Mouse (Mus musculus) macrophage (primary cell): ENCODE results near the gene Ambra1. TPM values are rescaled to one million over a fixed set of nuclear protein-coding genes. Genes with fewer than 3 reads are reported as not detected.

ENCODE experiments used
- H3K27ac ChIP-seq: fragments of 350-480 bp; formaldehyde crosslinking; 2 replicates; pipeline ENCODE4 v1.9.0; 2021
- H3K36me3 ChIP-seq: fragments of 350-480 bp; formaldehyde crosslinking; 2 replicates; pipeline ENCODE4 v1.9.0; 2021; ENCODE audit errors: inconsistent target
- H3K4me3 ChIP-seq: fragments of 350-480 bp; formaldehyde crosslinking; 2 replicates; pipeline ENCODE4 v1.9.0; 2021; ENCODE audit errors: inconsistent target
- H3K79me2 ChIP-seq: fragments of 350-480 bp; formaldehyde crosslinking; 2 replicates; pipeline ENCODE4 v1.9.0; 2021; ENCODE audit errors: inconsistent target
- WGBS: methylation state at CpG from one replicate; pipeline ENCODE4 v1.1.7; 2026; ENCODE audit warnings: inconsistent platforms; ENCODE audit not compliant: missing documents; 5-methylcytosine and 5-hydroxymethylcytosine counted together
- polyA plus RNA-seq: library from polyadenylated mRNA; stranded (reverse); fragments of 250-400 nt; gene quantifications from 3 replicates; pipeline ENCODE4 v1.2.4, GENCODE M21; 2018; ENCODE audit warnings: inconsistent platforms

Ambra1 gene
- polyA plus RNA-seq, 1 experiment from 2014 or later: 25.2 TPM

DNA sequence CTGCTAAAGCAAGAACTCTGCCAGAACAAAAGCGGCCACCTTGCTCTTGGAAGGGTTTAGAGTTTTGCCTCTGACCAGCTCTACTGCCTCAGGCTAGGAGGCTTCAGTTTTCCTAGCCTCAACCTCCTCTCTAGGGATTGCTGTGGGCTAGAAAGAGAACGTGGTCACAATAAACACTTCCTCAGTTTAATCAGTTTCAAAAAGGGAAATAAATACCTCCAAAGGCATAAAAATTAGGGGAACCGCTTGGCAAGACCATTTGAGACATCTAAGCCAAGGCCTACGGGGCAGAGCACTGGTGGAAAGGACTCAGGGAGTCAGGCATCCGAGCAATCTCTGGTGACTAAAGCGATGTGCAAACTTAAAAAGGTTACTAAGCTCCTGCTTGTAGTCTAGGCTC, 225.9 kb downstream of the Ambra1 start:
- no peak overlapping the region for H3K4me3 ChIP-seq
- H3K79me2 ChIP-seq: peaks cover 100% of the 10 kb centered on the region
- H3K36me3 ChIP-seq: no peaks in the 10 kb centered on the region
- no peak overlapping the region for H3K27ac ChIP-seq
- WGBS: 39% methylated on average over 6 of the region's 6 CpGs

DNA sequence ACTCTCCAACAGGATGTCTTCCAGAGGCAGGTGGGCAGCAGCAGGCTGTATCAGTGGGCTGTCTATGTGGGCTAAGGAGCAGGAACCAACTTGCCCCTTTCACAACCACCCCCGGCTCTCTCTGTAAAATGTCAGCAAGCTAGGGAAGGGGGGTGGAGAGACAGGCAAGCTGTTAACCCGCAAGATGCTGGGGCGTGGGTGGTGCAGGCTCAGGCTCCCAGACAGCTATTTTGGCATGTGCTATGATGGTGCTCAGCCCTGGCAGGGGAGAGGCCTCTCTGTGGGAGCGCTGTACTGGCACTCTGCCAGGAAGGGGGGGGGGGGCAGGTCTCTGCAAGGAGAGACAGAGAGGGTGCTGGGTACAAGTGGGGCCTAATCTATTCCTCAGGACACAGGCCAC, 227.2 kb downstream of the Ambra1 start:
- H3K79me2 ChIP-seq: peaks cover 100% of the 10 kb centered on the region
- H3K36me3 ChIP-seq: no peaks in the 10 kb centered on the region
- 5% methylated on average over 4 of the region's 4 CpGs for WGBS
- no peak overlapping the region for H3K4me3 ChIP-seq
- H3K27ac ChIP-seq: no peak overlapping the region

DNA sequence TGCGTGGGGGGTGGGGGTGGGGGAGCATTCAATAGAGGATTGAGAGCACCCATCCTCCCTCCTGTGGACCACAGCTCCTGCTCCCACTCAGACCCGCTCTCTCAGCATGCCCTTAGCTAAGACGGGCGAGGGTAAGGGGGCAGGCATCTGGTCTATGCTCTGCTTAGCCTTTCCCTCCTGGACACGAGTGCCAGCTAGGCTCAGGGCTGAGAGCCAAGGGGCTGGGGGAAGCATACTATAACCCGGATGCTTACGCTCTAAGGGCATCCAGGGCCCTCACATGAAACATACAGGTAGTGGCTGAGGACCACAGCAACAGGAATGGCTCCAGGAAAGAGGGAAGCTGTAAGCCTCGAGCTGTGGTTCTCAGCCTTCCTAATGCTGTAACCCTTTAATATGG, 228.1 kb downstream of the Ambra1 start:
- 86% methylated on average over 8 of the region's 8 CpGs for WGBS
- Histone ChIP-seq H3K36me3 (no peaks in the 10 kb centered on the region), H3K79me2 (peaks cover 100% of the 10 kb centered on the region), H3K4me3 (no peak overlapping the region), H3K27ac (no peak overlapping the region)

DNA sequence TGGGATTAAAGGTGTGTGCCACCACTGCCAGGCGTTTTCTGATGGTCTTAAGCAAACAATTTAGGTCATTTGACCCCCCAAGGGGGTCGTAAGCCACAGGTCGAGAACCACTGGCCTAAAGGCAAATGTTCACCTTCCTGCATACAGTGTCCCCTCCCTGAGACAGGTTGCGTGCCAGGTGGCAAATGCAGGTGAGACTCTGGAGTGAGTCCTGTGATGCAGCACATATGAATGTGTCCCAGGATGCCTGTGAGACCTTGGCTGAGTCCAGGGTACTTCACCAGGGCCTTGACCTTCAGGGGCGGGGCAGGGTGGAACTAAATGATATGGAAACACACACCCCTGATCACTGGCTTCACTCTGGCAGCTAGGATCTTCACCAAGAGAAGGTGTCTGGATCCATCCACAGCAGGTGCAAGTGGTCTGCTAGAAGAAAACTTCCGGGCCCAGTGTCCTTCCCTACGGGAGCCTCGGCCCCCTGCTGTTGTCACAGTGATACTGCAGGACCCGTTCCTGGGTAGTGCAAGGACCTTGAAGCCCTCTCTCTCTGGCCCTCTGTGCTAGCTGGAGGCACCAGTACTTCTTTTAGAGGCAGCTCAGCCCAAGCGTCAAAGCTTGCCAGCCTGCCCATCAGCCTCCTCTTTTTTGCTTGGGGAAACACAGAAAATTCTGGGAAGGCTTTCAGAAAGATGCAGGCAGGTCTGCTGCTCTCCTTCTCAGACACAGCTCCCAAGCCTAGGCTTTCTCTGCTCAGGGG, 228.9 kb downstream of the Ambra1 start:
- 44% methylated on average over 9 of the region's 10 CpGs for WGBS
- Histone ChIP-seq H3K79me2 (peaks cover 95% of the 10 kb centered on the region), H3K27ac (no peak overlapping the region), H3K36me3 (no peaks in the 10 kb centered on the region), H3K4me3 (no peak overlapping the region)

DNA sequence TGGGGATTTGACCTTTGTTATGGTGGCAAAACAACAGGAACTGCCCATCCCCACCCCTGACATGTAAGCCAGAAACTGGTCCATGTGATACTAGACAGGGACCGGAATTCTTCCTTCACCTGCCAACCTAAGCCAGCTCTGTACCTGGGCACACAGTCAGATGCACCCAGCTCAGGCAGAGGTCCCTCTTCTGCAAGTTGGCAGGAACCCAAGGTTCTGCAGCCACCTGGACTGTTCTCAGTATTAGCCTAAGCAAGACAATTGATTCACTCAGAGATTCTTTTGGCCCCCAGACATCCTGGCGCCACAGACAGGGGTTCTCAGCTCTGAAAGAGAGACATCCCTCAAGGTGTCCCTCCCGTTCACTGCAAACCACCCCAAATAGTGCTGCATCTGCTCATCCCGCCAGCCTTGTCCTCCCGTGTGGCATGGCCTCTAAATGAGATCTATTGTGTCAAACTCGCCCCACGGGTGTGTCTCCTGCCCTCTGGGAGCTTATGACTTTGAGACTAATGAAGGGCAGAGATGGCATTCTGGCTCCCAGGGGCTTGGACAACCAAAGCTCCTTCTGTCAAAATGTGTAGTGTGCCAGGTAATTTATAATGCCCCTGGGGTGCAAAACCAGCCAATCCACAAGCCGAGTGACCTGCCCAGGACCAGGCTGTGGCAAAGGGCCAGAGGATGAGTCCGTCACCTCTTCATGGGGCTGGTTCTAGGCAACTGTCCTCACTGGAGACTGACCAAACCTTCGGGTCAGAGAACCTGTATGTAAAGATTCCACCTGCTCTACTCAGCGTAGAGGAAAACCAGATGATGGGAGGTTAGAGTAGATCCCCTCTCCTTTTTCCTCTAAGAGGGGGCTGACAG, 229.8 kb downstream of the Ambra1 start:
- 88% methylated on average over 11 of the region's 11 CpGs for WGBS
- H3K79me2 ChIP-seq: peaks cover 95% of the 10 kb centered on the region
- no peak overlapping the region for H3K27ac ChIP-seq
- H3K4me3 ChIP-seq: no peak overlapping the region
- H3K36me3 ChIP-seq: no peaks in the 10 kb centered on the region

DNA sequence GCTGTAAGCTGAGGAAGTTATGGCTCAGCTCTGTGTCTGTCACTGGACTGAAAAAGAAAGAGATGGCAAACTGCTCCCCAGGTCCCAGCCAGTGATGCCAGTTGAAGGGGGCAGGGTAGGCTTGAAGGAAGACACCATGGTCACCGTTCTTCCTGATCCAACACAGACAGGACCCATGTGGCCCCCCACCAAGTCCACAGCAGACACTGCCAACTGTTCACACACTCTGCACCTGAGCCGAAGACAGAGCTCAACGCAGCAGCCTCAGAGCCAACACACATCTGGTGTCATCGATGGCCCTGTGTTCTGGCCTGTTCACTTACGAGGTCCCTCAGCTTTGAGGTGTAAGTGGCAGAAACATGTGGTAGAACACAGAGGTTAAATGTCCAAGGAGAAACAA, 230.5 kb downstream of the Ambra1 start:
- Histone ChIP-seq H3K4me3 (no peak overlapping the region), H3K36me3 (no peaks in the 10 kb centered on the region), H3K79me2 (peaks cover 94% of the 10 kb centered on the region), H3K27ac (no peak overlapping the region)
- 93% methylated on average over 5 of the region's 5 CpGs for WGBS

DNA sequence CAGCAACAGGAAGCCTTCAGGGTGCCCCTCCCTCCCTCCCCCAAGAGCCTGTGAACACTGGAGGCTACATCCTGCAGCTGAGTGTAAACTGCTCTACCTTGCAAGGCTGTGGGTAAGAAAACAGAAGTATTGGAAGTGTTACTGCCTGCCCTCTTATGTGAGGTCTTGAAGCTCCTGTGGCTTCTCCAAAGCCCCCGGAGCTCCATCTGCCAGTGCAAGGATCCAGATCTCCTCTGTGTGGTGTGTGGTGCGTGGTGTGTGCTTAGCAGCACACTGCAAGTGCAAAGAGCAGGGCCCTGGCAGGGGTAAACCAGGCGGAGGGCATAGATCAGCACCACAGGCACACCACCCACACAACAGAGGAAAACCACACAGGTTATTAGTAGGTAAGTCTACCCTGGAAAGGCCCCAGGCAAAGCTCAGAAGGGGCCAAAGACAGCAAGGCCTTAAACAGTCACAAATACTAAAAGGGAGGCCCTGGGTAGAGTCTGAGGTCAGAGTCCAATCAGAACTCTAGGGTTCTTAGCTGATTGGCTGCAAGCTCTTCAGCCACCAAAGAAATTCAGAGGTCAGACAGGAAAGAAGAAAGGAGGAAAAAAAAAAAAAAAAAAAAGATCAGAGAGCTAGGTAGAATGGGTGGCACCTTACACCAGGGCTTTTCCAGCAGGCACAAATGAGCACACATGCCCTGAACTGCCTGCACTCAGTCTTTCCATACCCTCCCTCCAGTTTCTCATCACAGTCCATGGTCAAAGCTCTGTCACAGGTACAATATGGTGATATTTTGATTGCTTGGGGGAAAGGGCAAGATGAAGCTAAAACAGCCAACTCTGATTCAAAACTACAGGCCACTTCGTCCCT, 232.2 kb downstream of the Ambra1 start:
- Histone ChIP-seq H3K27ac (peak overlapping the region; percentile 45), H3K79me2 (peaks cover 77% of the 10 kb centered on the region), H3K36me3 (no peaks in the 10 kb centered on the region), H3K4me3 (peak overlapping the region; percentile 52)
- 3% methylated on average over 3 of the region's 4 CpGs for WGBS

DNA sequence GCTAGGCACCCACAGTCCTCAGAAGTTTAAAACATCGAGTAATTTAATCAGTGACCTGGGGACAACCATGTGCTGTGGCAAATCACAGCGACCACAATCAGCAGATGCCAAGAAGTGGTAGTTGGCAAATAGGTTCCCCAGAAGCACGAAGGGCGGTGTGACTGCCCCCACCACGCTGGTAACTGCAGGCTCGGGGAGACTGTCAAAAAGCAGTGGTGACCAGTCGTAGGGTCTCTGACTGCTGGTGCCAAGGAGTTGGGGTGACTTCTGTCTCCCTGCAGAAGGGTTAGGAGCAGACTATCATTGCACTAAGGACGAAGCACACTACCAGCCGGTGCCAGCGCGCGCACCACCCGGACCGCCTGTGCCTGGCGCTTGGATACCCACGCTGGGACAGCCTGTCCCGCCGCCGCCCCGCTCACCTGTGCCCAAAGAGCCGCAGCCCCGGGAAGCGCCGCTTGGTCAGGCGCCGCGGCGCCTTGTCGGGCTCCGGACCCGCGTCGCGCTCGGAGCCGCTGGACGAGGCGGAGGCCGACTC, 233.0 kb downstream of the Ambra1 start:
- Histone ChIP-seq H3K79me2 (peaks cover 69% of the 10 kb centered on the region), H3K27ac (peak overlapping the region; percentile 45), H3K4me3 (peak overlapping the region; percentile 52), H3K36me3 (no peaks in the 10 kb centered on the region)
- WGBS: under 1% methylated on average over 37 of the region's 39 CpGs

DNA sequence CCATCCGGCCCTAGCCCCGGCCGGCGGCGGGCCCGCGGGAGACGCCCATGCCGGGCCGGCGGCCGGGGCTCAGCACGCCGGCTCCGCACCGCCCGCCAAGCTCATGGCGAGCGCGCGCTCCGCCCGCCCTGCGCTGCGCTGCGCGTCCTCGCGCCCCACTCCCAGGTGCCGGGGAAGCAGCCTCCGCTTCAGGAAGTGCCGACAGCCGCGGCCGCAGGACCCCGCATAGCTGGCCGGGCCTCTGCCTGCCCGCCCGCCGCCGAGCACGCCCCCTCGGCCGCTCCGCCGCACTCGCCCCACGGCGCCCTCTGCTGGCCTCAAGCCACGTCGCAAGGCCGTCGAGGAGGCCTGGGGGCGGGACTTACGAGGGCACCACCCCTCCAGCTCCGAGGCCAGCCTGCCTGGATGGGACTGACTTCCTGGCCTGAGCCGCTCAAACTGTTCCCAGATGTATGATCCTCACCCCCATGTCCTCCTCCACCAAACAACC, 233.6 kb downstream of the Ambra1 start:
- Histone ChIP-seq H3K27ac (peak overlapping the region; percentile 100), H3K36me3 (no peaks in the 10 kb centered on the region), H3K79me2 (peaks cover 64% of the 10 kb centered on the region), H3K4me3 (peak overlapping the region; percentile 74)
- under 1% methylated on average over 48 of the region's 57 CpGs for WGBS

DNA sequence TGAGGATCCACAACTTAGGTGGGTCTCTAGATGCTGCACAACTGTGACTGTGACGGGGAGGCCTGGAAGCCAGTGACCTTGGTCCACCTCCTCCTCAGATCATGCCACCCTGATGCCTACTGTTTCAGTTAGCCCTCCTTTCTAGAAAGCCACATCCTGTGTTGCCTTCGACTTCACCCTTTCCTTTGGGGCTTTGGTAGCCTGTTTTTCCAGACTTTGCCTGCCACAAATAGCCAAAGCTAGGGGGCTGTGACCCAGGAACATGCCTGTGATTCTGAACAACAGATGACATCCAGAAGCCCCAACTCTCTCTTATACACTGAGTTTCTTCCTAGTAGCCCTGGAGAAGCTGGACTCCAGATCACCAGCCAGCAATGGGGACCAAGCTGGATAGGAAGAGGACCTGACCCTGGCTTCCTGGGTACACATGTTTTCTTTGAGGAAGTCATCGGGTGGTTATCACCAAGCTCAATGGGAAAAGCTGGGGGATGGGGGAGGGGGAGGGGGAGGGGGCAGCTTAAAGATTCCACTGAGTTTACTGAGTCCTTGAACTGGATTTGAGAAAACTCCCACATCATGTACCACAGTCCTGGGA, 234.8 kb downstream of the Ambra1 start:
- Histone ChIP-seq H3K4me3 (peak overlapping the region; percentile 74), H3K36me3 (no peaks in the 10 kb centered on the region), H3K79me2 (peaks cover 52% of the 10 kb centered on the region), H3K27ac (peak overlapping the region; percentile 100)
- WGBS: 7% methylated on average over 3 of the region's 3 CpGs

DNA sequence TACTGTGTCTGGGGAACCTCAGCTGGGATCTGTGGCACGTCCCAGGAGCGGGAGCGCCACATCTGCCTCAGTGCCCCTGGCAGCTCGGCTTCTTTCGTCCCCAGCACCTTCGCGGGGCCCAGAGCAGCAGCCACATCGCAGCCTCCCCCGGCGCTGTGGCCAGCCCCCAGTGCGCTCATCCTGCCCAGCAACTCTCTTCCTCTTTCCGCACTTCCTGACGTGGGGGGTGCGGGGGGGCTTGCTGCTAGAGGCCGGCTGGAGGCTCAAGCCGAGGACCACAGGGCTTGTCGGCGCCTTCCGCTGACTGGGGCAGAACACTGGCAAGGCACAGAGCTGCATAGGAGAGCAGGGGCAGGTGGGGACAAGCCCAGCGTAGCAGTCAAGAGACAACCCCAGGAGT, 235.5 kb downstream of the Ambra1 start:
- Histone ChIP-seq H3K79me2 (peaks cover 45% of the 10 kb centered on the region), H3K27ac (peak overlapping the region; percentile 100)
- 0% methylated on average over 20 of the region's 20 CpGs for whole genome bisulfite sequencing

DNA sequence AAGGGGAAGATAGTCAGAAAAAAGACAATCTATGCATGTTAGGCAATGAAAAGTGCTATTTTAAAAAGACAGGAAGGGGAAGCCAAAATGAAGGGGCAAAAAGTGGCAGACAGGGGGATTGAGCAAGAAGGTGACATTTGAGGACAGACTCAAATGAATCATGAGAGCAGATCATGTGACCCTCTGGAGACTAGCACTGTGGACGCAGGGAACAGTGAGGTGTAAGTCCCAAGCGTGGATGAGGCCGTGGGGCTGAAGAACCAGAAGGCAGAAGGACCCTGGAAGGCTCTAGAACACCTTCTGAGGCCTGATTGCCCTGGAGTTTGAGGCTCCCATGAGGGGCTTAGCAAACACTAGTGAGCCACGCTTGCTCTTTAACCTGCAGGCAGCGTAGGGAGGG, 236.4 kb downstream of the Ambra1 start:
- H3K27ac ChIP-seq: peak overlapping the region; percentile 100

More for the DNA sequence above, 235.5 kb downstream of the Ambra1 start:
- H3K36me3 ChIP-seq: no peaks in the 10 kb centered on the region
- peak overlapping the region; percentile 74 for H3K4me3 ChIP-seq

DNA sequence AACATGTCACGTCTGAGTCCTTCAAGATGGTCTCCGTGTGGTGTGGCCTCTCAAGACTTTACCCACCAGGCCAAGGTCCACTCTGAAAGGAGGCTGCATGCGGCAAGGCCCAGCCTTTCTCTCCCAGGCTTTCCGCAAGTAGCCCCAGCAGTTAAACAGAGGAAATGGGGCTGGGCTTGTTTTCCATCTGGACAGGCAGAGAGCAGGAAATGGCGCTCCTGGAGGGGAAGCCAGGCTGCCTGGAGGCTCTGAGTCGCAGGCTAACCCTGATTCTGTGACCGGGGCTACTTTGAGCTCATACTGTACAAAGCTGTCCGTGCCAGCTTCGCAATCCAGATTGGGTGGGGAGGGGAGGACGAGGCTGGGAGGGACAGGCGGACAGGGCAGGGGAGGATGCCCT, 238.0 kb downstream of the Ambra1 start:
- WGBS: 70% methylated on average over 11 of the region's 11 CpGs
- Histone ChIP-seq H3K27ac (peak overlapping the region; percentile 37), H3K79me2 (peaks cover 19% of the 10 kb centered on the region), H3K36me3 (no peaks in the 10 kb centered on the region), H3K4me3 (no peak overlapping the region)

More for the DNA sequence above, 236.4 kb downstream of the Ambra1 start:
- no peaks in the 10 kb centered on the region for H3K36me3 ChIP-seq
- peaks cover 35% of the 10 kb centered on the region for H3K79me2 ChIP-seq
- WGBS: 32% methylated on average over 5 of the region's 5 CpGs
- H3K4me3 ChIP-seq: no peak overlapping the region
